Mouse (Mus musculus) forebrain, embryonic 14.5 days (tissue): ENCODE measurements around the gene Nup50. TPM values are rescaled to one million over a fixed set of nuclear protein-coding genes. Genes with fewer than 3 reads are reported as not detected.

ENCODE experiments used
- ATAC-seq: fragments of 200-750 bp; cut with Nextera tagmentation; 2 replicates; pipeline ENCODE4 v1.8.0; 2017; ENCODE audit warnings: mild to moderate bottlenecking, moderate library complexity
- DNase-seq: peaks from one replicate; pipeline ENCODE4 v3.0.0-alpha.2; 2015; ENCODE audit warnings: low spot score
- H3K27ac ChIP-seq: fragments of 300-500 bp; sonication (generic); 2 replicates; pipeline ENCODE4 v1.5.1; 2014; ENCODE audit warnings: low read depth, mild to moderate bottlenecking, control low read depth, low read length, moderate library complexity
- H3K27me3 ChIP-seq: fragments of 300-500 bp; sonication (generic); replicated peaks from 2 replicates; pipeline ENCODE4 v1.6.1; 2014; ENCODE audit warnings: low read length, control low read depth, mixed read lengths; ENCODE audit not compliant: control insufficient read depth, insufficient read depth
- H3K36me3 ChIP-seq: fragments of 300-500 bp; sonication (generic); 2 replicates; pipeline ENCODE4 v1.6.1; 2014; ENCODE audit warnings: low read length, control low read depth; ENCODE audit not compliant: control insufficient read depth, insufficient read depth
- H3K4me1 ChIP-seq: fragments of 300-500 bp; sonication (generic); 2 replicates; pipeline ENCODE4 v1.6.1; 2014; ENCODE audit warnings: antibody characterized with exemption, low read length, control low read depth; ENCODE audit not compliant: control insufficient read depth, insufficient read depth
- H3K4me2 ChIP-seq: fragments of 300-500 bp; sonication (generic); 2 replicates; pipeline ENCODE4 v1.6.1; 2014; ENCODE audit warnings: mild to moderate bottlenecking, control low read depth, low read length
- H3K4me3 ChIP-seq: fragments of 300-500 bp; sonication (generic); 2 replicates; pipeline ENCODE4 v1.5.1; 2014; ENCODE audit warnings: low read depth, low read length, control low read depth
- H3K9ac ChIP-seq: fragments of 300-500 bp; sonication (generic); 2 replicates; pipeline ENCODE4 v1.6.1; 2014; ENCODE audit warnings: mild to moderate bottlenecking, low read length, control low read depth, moderate library complexity
- H3K9me3 ChIP-seq: fragments of 300-500 bp; sonication (generic); replicated peaks from 2 replicates; pipeline ENCODE4 v1.6.1; 2016; ENCODE audit warnings: low read length, control low read depth, mixed read lengths; ENCODE audit not compliant: control insufficient read depth
- WGBS: fragments of 180-500 bp; shearing (Covaris S2); extraction: QIAGEN DNeasy Blood & Tissue Kit; methylation state at CpG from one replicate; pipeline ENCODE4 v1.1.7; 2014; 5-methylcytosine and 5-hydroxymethylcytosine counted together
- polyA plus RNA-seq: library from polyadenylated mRNA; unstranded; fragments of >200 nt; fragmentation: Nextera tagmentation; extraction: Ambion mirVana; gene quantifications from 2 replicates; pipeline ENCODE4 v1.2.1, GENCODE M21; 2014

Gene Nup50
- polyA plus RNA-seq, 1 experiment from 2014 or later = 28.3 TPM

- no peak overlapping the region for H3K4me3 ChIP-seq
- H3K27ac ChIP-seq = no peak overlapping the region
- DNase-seq (no peak), ATAC-seq (no peak)
- no peaks in the 10 kb centered on the region for H3K9me3 ChIP-seq
- H3K4me1 ChIP-seq = no peaks in the 10 kb centered on the region
- no peak overlapping the region for H3K9ac ChIP-seq
- H3K36me3 ChIP-seq = no peaks in the 10 kb centered on the region
- WGBS = 75% methylated on average over 7 of the region's 7 CpGs
- no peak overlapping the region for H3K4me2 ChIP-seq
- no peaks in the 10 kb centered on the region for H3K27me3 ChIP-seq
These were observed 19.3 kb upstream of the Nup50 start for GRCm38 (mm10) chr15:84903843-84904385.

- peak; percentile 39 for DNase-seq
- H3K4me3 ChIP-seq = no peak overlapping the region
- no peaks in the 10 kb centered on the region for H3K36me3 ChIP-seq
- no peaks in the 10 kb centered on the region for H3K27me3 ChIP-seq
- no peaks in the 10 kb centered on the region for H3K4me1 ChIP-seq
- H3K9me3 ChIP-seq = no peaks in the 10 kb centered on the region
- ATAC-seq = no peak
- WGBS = 72% methylated on average over 3 of the region's 3 CpGs
- no peak overlapping the region for H3K9ac ChIP-seq
- H3K27ac ChIP-seq = no peak overlapping the region
- no peak overlapping the region for H3K4me2 ChIP-seq
These were observed 10.0 kb upstream of the Nup50 start for GRCm38 (mm10) chr15:84913201-84913600.

DNA sequence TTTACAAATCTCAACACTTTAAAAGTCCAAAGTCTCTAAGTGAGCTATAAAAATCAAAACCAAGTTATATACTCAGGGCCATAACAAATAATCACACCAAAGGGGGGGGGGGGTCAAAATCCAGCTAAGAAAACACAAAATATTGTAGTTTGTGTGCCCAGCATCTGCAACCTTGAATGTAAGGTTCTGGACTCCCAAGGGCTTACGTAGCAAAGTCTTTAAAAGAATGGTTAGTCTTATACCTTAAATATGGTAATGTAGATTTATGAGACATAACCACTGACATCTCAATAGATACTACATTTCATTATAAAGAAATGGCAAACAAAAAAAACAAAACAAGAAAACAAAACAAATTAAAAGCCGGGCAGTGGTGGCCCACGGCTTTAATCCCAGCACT, 3.3 kb upstream of the Nup50 start, which contains the start of gene Gm29666:
Gm29666 (minus strand) TSS at position 101 of the 400 bp plus-strand sequence.
- no peak within 1 kb of the TSS for H3K4me3 ChIP-seq
- no peaks in the 10 kb centered on the region for H3K27me3 ChIP-seq
- H3K9me3 ChIP-seq = no peaks in the 10 kb centered on the region
- DNase-seq = no peak
- 95% methylated on average over 3 of the region's 3 CpGs for WGBS
- no peak within 1 kb of the TSS for H3K27ac ChIP-seq
- no peak for ATAC-seq
- H3K36me3 ChIP-seq = no peaks in the 10 kb centered on the region
- H3K9ac ChIP-seq = no peak within 1 kb of the TSS
- peaks cover 12% of the 10 kb centered on the region for H3K4me1 ChIP-seq
- H3K4me2 ChIP-seq = no peak within 1 kb of the TSS

DNA sequence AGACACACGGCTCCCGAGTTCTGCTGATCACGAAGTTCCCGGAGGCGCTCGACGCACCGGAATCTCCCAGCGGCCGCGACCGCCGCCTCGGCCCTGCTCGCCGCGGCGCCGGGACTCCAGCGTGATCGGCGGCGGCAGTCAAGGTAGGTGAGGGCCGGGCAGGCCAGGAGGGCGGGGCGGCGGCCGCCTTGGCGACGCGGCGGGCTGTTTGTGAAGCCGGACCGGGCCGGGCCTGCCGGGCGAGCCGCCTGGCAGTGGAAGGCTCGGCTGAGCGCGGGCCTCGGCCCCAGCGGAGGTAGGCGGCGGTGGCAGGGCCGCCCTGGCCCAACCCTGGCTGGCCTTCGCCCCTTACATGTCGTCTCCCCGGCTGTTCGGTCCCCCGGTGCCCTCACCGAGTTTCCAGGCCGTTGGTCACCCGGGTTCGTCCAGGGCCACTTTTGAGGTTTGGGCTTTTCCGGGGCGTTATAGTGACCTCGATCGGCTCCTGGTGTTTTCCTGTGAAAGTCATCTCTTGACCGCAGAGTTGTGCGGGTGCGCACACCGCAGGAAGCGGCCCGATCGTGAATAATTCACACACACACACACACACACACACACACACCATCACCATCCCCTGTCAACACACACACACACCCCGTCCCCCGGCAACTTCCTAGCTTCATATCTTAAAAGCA, 434 bp downstream of the Nup50 start:
- peaks cover 21% of the 10 kb centered on the region for H3K4me1 ChIP-seq
- DNase-seq (peak; percentile 16), ATAC-seq (peak; percentile 79)
- no peaks in the 10 kb centered on the region for H3K27me3 ChIP-seq
- H3K36me3 ChIP-seq = peaks cover 14% of the 10 kb centered on the region
- WGBS = 0% methylated on average over 68 of the region's 68 CpGs
- H3K9me3 ChIP-seq = no peaks in the 10 kb centered on the region
- peak overlapping the region; percentile 94 for H3K9ac ChIP-seq
- H3K4me3 ChIP-seq = peak overlapping the region; percentile 98
- H3K27ac ChIP-seq = peak overlapping the region; percentile 94
- peak overlapping the region; percentile 89 for H3K4me2 ChIP-seq

DNA sequence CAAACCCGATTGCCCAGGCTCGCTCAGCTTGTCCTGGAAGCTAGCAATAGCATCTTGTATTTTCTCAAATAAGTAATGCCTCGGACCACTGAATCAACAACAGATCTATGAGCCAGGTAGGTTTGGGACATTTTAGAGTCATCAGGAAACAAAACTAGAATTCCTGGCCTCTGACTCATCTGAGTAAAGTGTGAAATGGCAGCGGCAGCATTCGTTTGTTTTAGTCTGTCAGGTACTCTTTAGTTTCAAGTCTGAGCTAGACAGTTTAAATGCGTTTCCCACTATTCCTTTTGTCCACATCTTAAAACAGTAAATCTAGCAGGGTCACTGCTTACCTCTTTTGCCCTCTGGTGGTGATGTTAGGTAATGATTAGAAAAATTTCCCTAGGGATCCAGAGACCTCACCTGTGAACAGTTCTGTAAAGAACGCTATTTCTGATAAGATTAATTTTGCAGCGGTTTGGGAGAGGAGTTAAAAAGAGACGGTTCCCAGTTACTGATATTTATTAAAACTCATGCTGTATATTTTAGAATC, 1.6 kb downstream of the Nup50 start:
- 12% methylated on average over 9 of the region's 9 CpGs for WGBS

DNA sequence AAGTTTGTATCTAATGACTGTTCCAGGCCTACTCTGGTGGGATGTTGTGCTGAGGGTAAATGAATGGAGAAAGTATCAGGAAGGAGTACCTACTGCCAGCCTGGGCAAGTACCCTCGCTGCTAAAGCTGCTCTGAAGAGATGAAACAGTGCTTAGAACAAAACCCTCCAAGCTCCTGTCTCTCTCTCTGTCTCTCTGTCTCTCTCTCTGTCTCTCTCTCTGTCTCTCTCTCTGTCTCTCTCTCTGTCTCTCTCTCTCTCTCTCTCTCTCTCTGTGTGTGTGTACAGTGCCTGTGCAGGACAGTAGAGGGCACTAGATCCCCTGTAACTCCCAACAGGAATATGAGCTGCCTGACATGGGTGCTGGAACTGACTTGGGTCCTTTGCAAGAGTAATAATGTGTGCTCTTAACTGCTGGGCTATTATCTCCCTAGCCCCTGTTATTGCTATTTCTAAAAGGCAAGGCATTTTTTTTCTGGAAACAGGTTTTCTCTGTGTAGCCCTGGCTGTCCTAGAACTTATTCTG, 2.3 kb downstream of the Nup50 start:
- Histone ChIP-seq H3K4me1 (peaks cover 21% of the 10 kb centered on the region), H3K4me2 (peak overlapping the region; percentile 89), H3K36me3 (peaks cover 33% of the 10 kb centered on the region), H3K27me3 (no peaks in the 10 kb centered on the region), H3K27ac (no peak overlapping the region), H3K9me3 (no peaks in the 10 kb centered on the region), H3K4me3 (no peak overlapping the region), H3K9ac (no peak overlapping the region; the same call in 1 of the 2 replicates)
- ATAC-seq = no peak
- WGBS = 50% methylated on average over 1 of the region's 1 CpGs
- peak; percentile 36 for DNase-seq

More for the DNA sequence above, 1.6 kb downstream of the Nup50 start:
- Histone ChIP-seq H3K36me3 (peaks cover 26% of the 10 kb centered on the region), H3K4me3 (peak overlapping the region; percentile 98), H3K27ac (no peak overlapping the region), H3K9me3 (no peaks in the 10 kb centered on the region), H3K27me3 (no peaks in the 10 kb centered on the region), H3K9ac (peak overlapping the region; percentile 94), H3K4me2 (peak overlapping the region; percentile 89), H3K4me1 (peaks cover 21% of the 10 kb centered on the region)
- DNase-seq (peak; percentile 84), ATAC-seq (no peak)

DNA sequence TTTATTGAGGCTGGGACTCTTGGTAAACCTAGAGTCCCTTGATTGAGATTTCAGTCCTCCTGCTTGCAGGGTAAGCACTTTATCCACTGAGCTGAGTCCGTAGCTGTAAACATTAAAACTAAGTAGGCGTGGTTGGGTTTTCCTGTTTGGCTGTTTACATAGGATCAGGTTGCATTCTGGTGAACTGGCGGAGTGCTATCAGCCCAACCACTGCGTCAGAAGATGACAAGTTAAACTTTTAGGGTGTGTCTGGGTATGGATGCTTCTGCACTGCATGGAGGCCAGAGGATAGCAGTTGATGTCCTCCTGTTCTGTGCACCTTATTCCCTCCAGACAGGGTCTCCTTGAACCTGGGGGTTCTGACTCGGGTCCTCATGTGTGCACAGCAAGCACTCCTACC, 9.1 kb downstream of the Nup50 start:
- Histone ChIP-seq H3K27ac (no peak overlapping the region), H3K4me2 (no peak overlapping the region), H3K9ac (no peak overlapping the region), H3K4me3 (no peak overlapping the region), H3K27me3 (no peaks in the 10 kb centered on the region), H3K4me1 (no peaks in the 10 kb centered on the region), H3K9me3 (no peaks in the 10 kb centered on the region), H3K36me3 (peaks cover 98% of the 10 kb centered on the region)
- WGBS = 88% methylated on average over 5 of the region's 5 CpGs
- ATAC-seq (no peak), DNase-seq (no peak)

- H3K36me3 ChIP-seq = peaks cover 100% of the 10 kb centered on the region
- no peaks in the 10 kb centered on the region for H3K9me3 ChIP-seq
- no peak overlapping the region for H3K4me2 ChIP-seq
- no peak overlapping the region for H3K9ac ChIP-seq
- WGBS = 80% methylated on average over 16 of the region's 16 CpGs
- H3K4me1 ChIP-seq = no peaks in the 10 kb centered on the region
- no peak overlapping the region for H3K27ac ChIP-seq
- H3K27me3 ChIP-seq = no peaks in the 10 kb centered on the region
- DNase-seq (peak; percentile 17), ATAC-seq (no peak)
- no peak overlapping the region for H3K4me3 ChIP-seq
These were observed 11.7 kb downstream of the Nup50 start for GRCm38 (mm10) chr15:84934901-84935300.

- no peak overlapping the region for H3K4me3 ChIP-seq
- no peak overlapping the region for H3K4me2 ChIP-seq
- H3K36me3 ChIP-seq = peaks cover 77% of the 10 kb centered on the region
- H3K27me3 ChIP-seq = no peaks in the 10 kb centered on the region
- no peaks in the 10 kb centered on the region for H3K9me3 ChIP-seq
- DNase-seq (no peak), ATAC-seq (no peak)
- H3K27ac ChIP-seq = no peak overlapping the region
- WGBS = 89% methylated on average over 12 of the region's 12 CpGs
- H3K9ac ChIP-seq = no peak overlapping the region
- no peaks in the 10 kb centered on the region for H3K4me1 ChIP-seq
These were observed 16.9 kb downstream of the Nup50 start for GRCm38 (mm10) chr15:84940102-84940501.
